Mouse (Mus musculus) forebrain, embryonic 16.5 days (tissue): Measurements from ENCODE around the gene Gtf2ird1. TPM values are rescaled to one million over a fixed set of nuclear protein-coding genes. Genes with fewer than 3 reads are reported as not detected.
"Not testable (repeated sequence)": the region's sequence is repeated elsewhere in the genome, so short reads cannot be mapped to it uniquely, and the experiment has no call there.

Experiments used
- ATAC-seq: fragments of 200-750 bp; cut with Nextera tagmentation; 2 replicates; pipeline ENCODE4 v1.8.0; 2017; ENCODE audit warnings: mild to moderate bottlenecking, moderate library complexity
- H3K27ac ChIP-seq: fragments of 300-500 bp; sonication (generic); 2 replicates; pipeline ENCODE4 v1.5.1; 2014; ENCODE audit warnings: low read length, control low read depth
- H3K27me3 ChIP-seq: fragments of 300-500 bp; sonication (generic); replicated peaks from 2 replicates; pipeline ENCODE4 v1.6.1; 2014; ENCODE audit warnings: low read length; ENCODE audit not compliant: control insufficient read depth, insufficient read depth
- H3K36me3 ChIP-seq: fragments of 300-500 bp; sonication (generic); 2 replicates; pipeline ENCODE4 v1.6.1; 2014; ENCODE audit not compliant: control insufficient read depth, insufficient read depth
- H3K4me1 ChIP-seq: fragments of 300-500 bp; sonication (generic); replicated peaks from 2 replicates; pipeline ENCODE4 v1.6.1; 2014; ENCODE audit warnings: low read length; ENCODE audit not compliant: control insufficient read depth, insufficient read depth
- H3K4me2 ChIP-seq: fragments of 300-500 bp; sonication (generic); 2 replicates; pipeline ENCODE4 v1.6.1; 2014; ENCODE audit warnings: mild to moderate bottlenecking, low read length, control low read depth
- H3K4me3 ChIP-seq: fragments of 300-500 bp; sonication (generic); replicated peaks from 2 replicates; pipeline ENCODE4 v1.5.1; 2014; ENCODE audit warnings: mild to moderate bottlenecking, low read length, control low read depth
- H3K9ac ChIP-seq: fragments of 300-500 bp; sonication (generic); replicated peaks from 2 replicates; pipeline ENCODE4 v1.6.1; 2014; ENCODE audit warnings: low read depth, low read length, control low read depth
- H3K9me3 ChIP-seq: fragments of 300-500 bp; sonication (generic); 2 replicates; pipeline ENCODE4 v1.6.1; 2016; ENCODE audit warnings: low read length; ENCODE audit not compliant: control insufficient read depth
- WGBS: fragments of 180-500 bp; shearing (Covaris S2); extraction: QIAGEN DNeasy Blood & Tissue Kit; methylation state at CpG from one replicate; pipeline ENCODE4 v1.1.7; 2014; 5-methylcytosine and 5-hydroxymethylcytosine counted together
- polyA plus RNA-seq: library from polyadenylated mRNA; unstranded; fragments of >200 nt; fragmentation: Nextera tagmentation; extraction: Ambion mirVana; gene quantifications from 2 replicates; pipeline ENCODE4 v1.2.1, GENCODE M21; 2015

Gtf2ird1 gene
- polyA plus RNA-seq, 1 experiment from 2014 or later, result 96.6 TPM

DNA sequence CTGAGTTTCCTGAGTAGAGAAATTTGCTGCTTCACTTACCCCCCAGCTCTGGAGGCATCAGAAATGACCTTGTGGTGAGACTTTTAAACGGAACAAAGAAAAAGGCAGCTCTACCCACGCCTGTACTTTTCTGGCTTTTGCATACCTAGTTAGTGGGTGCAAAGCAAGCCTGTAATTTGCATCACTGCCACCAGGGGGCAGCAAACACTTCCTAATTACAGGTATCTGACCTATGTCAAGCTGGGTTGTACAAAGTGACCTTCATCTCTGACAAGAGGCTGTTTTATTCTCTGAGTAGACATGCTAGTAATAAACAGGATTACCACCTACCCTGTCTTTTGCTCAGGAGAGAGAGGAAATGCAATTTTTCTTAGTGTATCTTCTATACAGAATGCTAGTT, 71.4 kb downstream of the Gtf2ird1 start:
- Histone ChIP-seq H3K4me2 (no peak overlapping the region), H3K4me3 (no peak overlapping the region), H3K4me1 (no peaks in the 10 kb centered on the region), H3K9me3 (no peaks in the 10 kb centered on the region), H3K27me3 (no peaks in the 10 kb centered on the region), H3K36me3 (peaks cover 46% of the 10 kb centered on the region), H3K9ac (no peak overlapping the region), H3K27ac (no peak overlapping the region)
- WGBS, result 69% methylated on average over 2 of the region's 2 CpGs
- ATAC-seq, result no peak

DNA sequence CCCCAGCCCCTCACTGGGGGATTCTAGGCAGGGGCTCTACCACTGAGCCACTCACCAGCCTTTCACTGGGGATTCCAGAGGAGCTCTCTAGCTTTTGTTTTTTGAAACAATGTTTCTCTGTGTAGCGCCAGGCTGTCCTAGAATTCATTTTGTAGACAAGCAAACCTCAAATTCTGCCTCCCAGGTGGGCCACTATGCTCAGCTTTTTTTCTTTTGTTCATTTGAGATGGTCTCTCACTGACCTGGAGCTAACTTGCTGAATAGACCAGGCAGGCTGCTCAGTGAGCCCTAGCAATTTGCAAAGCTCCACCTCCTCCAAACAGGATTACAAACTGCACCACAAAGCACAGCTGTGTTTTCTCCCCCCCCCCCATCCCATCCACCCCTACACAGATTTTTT, 81.3 kb downstream of the Gtf2ird1 start:
- Histone ChIP-seq H3K9ac (no peak overlapping the region), H3K4me2 (no peak overlapping the region), H3K27me3 (no peaks in the 10 kb centered on the region), H3K27ac (no peak overlapping the region), H3K4me3 (no peak overlapping the region), H3K9me3 (no peaks in the 10 kb centered on the region), H3K36me3 (peaks cover 13% of the 10 kb centered on the region; the same call in 1 of the 2 replicates), H3K4me1 (no peaks in the 10 kb centered on the region)
- no peak for ATAC-seq
- 43% methylated on average over 1 of the region's 1 CpGs for WGBS

DNA sequence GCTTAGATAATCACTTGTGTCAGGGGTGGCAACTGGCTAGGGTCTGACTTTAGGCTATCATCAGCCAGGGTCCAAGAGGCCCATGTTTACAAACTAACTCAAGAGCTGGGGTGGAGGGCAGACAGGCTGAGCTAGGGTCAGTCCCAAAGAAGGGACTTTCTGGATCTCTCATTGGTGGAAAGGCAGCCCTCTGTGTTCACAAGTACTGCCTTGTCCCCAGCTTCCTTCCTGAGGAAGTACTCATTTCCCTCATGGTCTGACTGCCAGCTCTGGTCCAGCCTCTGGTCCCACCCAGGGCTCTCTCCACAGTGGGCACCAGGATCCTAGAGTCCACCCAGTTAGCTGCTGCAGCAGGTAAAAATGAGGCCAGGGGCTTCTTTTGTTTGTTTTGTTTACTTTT, 82.0 kb downstream of the Gtf2ird1 start:
- Histone ChIP-seq H3K4me2 (no peak overlapping the region), H3K27me3 (no peaks in the 10 kb centered on the region), H3K4me1 (no peaks in the 10 kb centered on the region), H3K36me3 (peaks cover 13% of the 10 kb centered on the region; the same call in 1 of the 2 replicates), H3K4me3 (no peak overlapping the region), H3K9me3 (no peaks in the 10 kb centered on the region), H3K27ac (no peak overlapping the region), H3K9ac (no peak overlapping the region)
- ATAC-seq, result no peak

DNA sequence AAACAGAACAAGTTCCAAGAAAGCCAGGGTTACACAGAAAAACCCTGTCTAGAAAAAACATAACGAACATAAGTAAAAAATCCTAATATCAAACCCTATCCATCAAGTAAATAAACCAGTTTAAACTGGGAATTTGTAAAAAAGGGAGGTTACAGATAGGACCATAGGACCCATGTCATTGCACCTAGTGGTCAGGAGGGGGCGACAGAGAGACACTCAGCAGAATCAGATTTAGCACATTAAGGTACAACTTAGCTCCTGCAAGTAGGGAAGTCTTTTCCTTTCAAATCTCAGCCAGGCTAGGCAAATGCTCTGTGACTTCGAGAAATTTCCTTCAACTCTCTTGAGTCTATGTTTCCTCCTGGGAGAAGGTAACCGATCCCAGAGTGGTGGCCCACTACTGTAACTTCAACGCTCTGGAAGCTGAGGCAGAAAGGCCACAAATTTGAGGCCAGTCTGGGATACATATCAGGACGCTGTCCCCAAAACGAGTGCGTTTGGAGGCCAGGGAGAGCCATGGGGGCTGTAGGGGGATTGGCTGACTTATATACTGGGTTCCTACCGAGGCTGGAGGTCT, 82.5 kb downstream of the Gtf2ird1 start:
- H3K4me2 ChIP-seq, result no peak overlapping the region
- 76% methylated on average over 9 of the region's 9 CpGs for WGBS
- H3K9ac ChIP-seq, result no peak overlapping the region
- peaks cover 13% of the 10 kb centered on the region; the same call in 1 of the 2 replicates for H3K36me3 ChIP-seq
- ATAC-seq, result no peak
- no peak overlapping the region for H3K27ac ChIP-seq
- no peaks in the 10 kb centered on the region for H3K4me1 ChIP-seq
- H3K9me3 ChIP-seq, result no peaks in the 10 kb centered on the region
- H3K4me3 ChIP-seq, result no peak overlapping the region
- H3K27me3 ChIP-seq, result no peaks in the 10 kb centered on the region

DNA sequence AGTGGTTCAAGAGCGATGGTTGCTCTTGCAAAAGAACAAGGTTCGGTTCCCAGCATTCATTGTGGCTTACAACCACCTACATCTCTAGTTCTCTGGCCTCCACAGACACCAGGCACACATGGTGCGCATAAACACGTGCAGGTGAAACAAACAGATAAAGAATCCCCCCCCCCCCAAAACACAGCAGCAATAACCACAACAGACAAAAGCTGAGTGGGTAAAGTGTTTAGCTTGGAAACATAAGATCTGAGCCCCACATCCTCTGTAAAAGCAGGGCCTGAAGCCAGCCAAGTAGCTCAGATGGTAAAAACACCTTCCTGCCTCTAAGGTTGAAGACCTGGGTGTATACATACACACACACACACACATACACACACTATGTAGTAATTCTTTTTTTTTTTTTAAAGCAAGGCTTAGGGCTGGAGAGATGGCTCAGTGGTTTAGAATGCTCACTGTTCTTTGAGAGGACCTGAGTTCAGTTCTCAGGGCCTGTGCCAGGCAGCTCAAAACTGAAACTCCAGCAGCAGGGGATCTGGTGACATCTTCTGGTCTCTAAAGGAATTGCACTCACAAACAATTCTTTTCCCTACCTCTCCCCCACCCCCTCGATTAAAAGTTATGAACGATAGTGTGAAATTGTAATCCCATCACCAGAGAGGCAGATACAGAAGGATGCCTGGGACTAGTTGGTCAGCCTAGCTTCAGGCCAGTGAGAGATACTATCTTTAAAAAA, 83.4 kb downstream of the Gtf2ird1 start:
- H3K9me3 ChIP-seq, result no peaks in the 10 kb centered on the region
- ATAC-seq, result no peak
- H3K9ac ChIP-seq, result no peak overlapping the region
- H3K4me1 ChIP-seq, result no peaks in the 10 kb centered on the region
- H3K36me3 ChIP-seq, result peaks cover 13% of the 10 kb centered on the region; the same call in 1 of the 2 replicates
- H3K27ac ChIP-seq, result no peak overlapping the region
- no peaks in the 10 kb centered on the region for H3K27me3 ChIP-seq
- WGBS, result 96% methylated on average over 6 of the region's 6 CpGs
- no peak overlapping the region for H3K4me3 ChIP-seq
- H3K4me2 ChIP-seq, result no peak overlapping the region

DNA sequence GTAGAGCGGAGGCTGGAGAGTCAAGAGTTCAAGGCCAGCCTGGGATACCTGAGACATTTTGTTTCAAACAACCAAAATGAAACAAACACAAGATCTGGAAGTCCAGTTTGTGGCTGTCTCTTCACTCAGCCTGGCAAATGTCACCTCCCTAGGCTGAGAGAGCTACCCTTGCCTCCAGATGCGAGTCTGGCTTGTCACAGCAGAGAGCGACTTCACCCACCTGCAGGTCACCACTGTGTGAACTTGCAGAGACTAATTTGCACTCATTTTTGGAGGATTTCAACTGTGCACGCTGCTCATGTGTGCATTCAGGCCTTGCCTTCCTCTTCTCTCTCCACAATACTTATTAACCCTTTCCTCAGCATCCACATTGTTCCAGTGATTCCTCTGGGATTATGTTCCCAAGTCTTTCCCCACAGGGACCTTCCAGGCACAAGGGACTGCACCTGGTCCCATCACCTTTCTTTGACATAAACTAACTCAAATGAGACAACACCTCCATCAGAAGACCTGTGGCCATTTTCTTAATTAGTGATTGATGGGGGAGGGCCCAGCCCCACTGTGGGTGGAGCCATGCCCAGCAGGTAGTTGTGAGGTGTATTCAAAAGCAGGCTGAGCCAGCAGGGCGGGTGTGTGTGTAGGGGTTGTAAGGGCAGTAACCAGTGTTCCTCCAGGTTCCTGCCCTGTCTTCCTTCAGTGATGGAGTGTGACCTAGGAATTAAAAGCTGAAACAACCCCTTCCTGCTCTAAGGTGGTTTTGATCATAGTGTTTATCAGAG, 84.8 kb downstream of the Gtf2ird1 start:
- Histone ChIP-seq H3K36me3 (peaks cover 8% of the 10 kb centered on the region; the same call in 1 of the 2 replicates), H3K4me3 (no peak overlapping the region), H3K9me3 (no peaks in the 10 kb centered on the region), H3K9ac (no peak overlapping the region), H3K27ac (no peak overlapping the region), H3K27me3 (no peaks in the 10 kb centered on the region), H3K4me2 (no peak overlapping the region), H3K4me1 (no peaks in the 10 kb centered on the region)
- ATAC-seq, result no peak
- 81% methylated on average over 5 of the region's 5 CpGs for WGBS

DNA sequence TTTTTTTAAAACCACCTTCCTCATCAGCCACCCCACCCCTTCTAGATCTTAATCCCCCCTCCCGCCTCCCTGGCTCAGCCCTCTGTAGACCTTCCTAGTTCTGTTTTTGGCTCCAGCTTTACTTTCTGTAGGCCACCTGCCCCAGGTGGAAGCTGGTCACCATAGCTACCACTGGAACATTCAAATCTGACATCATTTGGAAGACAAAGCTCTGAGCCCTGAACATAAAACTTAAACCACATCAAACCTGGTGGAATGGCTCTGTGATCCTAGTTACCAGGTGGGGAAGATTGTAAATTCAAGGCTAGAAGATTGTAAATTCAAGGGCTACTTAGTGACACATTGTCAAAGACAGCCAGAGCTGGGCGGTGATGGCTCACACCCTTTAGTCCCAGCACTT, 85.7 kb downstream of the Gtf2ird1 start:
- H3K4me2 ChIP-seq, result no peak overlapping the region
- H3K27ac ChIP-seq, result no peak overlapping the region
- H3K9ac ChIP-seq, result no peak overlapping the region
- WGBS, result 92% methylated on average over 2 of the region's 2 CpGs
- no peaks in the 10 kb centered on the region for H3K27me3 ChIP-seq
- H3K9me3 ChIP-seq, result no peaks in the 10 kb centered on the region
- H3K4me3 ChIP-seq, result no peak overlapping the region
- no peak for ATAC-seq
- no peaks in the 10 kb centered on the region for H3K4me1 ChIP-seq
- H3K36me3 ChIP-seq, result peaks cover 5% of the 10 kb centered on the region; the same call in 1 of the 2 replicates

DNA sequence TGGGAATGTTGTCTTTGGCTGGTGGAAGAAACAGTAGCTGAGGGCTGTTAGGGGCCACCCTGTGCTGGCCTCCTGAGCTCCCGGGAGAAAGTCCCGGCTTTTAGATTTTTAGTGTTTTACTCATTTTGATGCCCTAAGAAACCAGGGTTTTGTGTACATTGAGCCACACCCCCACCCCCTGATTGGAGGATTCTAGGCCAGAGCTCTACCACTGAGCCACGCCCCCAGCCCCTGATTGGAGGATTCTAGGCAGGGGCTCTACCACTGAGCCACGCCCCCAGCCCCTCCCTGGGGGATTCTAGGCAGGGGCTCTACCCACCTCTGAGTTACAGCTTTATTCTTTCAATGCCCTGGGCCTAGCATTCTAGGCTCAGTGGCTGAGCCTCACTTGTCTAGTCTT, 97.4 kb downstream of the Gtf2ird1 start:
- 89% methylated on average over 4 of the region's 4 CpGs for WGBS
- H3K27ac ChIP-seq, result no peak overlapping the region
- H3K4me2 ChIP-seq, result no peak overlapping the region
- H3K4me1 ChIP-seq, result no peaks in the 10 kb centered on the region
- H3K9ac ChIP-seq, result no peak overlapping the region
- H3K36me3 ChIP-seq, result peaks cover 40% of the 10 kb centered on the region
- H3K4me3 ChIP-seq, result no peak overlapping the region
- ATAC-seq, result no peak
- no peaks in the 10 kb centered on the region for H3K27me3 ChIP-seq
- no peaks in the 10 kb centered on the region for H3K9me3 ChIP-seq

DNA sequence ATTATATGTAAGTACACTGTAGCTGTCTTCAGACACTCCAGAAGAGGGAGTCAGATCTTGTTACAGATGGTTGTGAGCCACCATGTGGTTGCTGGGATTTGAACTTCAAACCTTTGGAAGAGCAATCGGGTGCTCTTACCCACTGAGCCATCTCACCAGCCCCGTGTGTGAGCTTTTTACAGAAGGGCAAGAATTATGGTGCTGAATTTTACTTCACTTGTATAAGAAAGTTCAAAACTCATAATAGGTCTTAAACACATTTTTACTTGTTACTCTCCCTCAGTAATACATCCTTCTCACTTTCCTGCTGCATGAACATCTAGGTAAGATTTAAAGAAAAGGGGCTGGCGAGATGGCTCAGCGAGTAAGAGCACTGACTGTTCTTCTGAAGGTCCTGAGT, 101.1 kb downstream of the Gtf2ird1 start:
- H3K4me3 ChIP-seq, H3K4me2 ChIP-seq, ATAC-seq, H3K9me3 ChIP-seq, H3K27me3 ChIP-seq, H3K9ac ChIP-seq, H3K27ac ChIP-seq, H3K4me1 ChIP-seq: not testable (repeated sequence)
- 94% methylated on average over 4 of the region's 4 CpGs for WGBS
- peaks cover 25% of the 10 kb centered on the region for H3K36me3 ChIP-seq
